Mouse (Mus musculus) neural tube, embryonic 11.5 days (tissue): ENCODE results near the gene Sec24b. TPM values are rescaled to one million over a fixed set of nuclear protein-coding genes. Genes with fewer than 3 reads are reported as not detected.

Source experiments
- ATAC-seq: fragments of 200-750 bp; cut with Nextera tagmentation; 2 replicates; pipeline ENCODE4 v1.8.0; 2017; ENCODE audit warnings: moderate number of reproducible peaks, mild to moderate bottlenecking, moderate TSS enrichment, moderate library complexity; ENCODE audit not compliant: insufficient read depth, low FRiP score, low TSS enrichment
- DNase-seq: peaks from one replicate; pipeline ENCODE4 v3.0.0-alpha.2; 2015; ENCODE audit warnings: low spot score
- H3K27ac ChIP-seq: fragments of 300-500 bp; sonication (generic); 2 replicates; pipeline ENCODE4 v1.5.1; 2014; ENCODE audit warnings: low read depth, mild to moderate bottlenecking, low read length
- H3K27me3 ChIP-seq: fragments of 300-500 bp; sonication (generic); 2 replicates; pipeline ENCODE4 v1.6.1; 2014; ENCODE audit warnings: mild to moderate bottlenecking, low read length, mixed read lengths; ENCODE audit not compliant: control insufficient read depth, insufficient read depth
- H3K36me3 ChIP-seq: fragments of 300-500 bp; sonication (generic); 2 replicates; pipeline ENCODE4 v1.6.1; 2014; ENCODE audit warnings: mild to moderate bottlenecking, low read length, moderate library complexity, mixed read lengths; ENCODE audit not compliant: control insufficient read depth, insufficient read depth
- H3K4me1 ChIP-seq: fragments of 300-500 bp; sonication (generic); 2 replicates; pipeline ENCODE4 v1.6.1; 2014; ENCODE audit warnings: low read length, mixed read lengths; ENCODE audit not compliant: control insufficient read depth, insufficient read depth
- H3K4me2 ChIP-seq: fragments of 300-500 bp; sonication (generic); 2 replicates; pipeline ENCODE4 v1.6.1; 2014; ENCODE audit warnings: low read depth, mild to moderate bottlenecking, moderate library complexity
- H3K4me3 ChIP-seq: fragments of 300-500 bp; sonication (generic); 2 replicates; pipeline ENCODE4 v1.5.1; 2014; ENCODE audit warnings: low read depth, low read length
- H3K9ac ChIP-seq: fragments of 300-500 bp; sonication (generic); 2 replicates; pipeline ENCODE4 v1.6.1; 2014; ENCODE audit warnings: mild to moderate bottlenecking, low read length
- H3K9me3 ChIP-seq: fragments of 300-500 bp; sonication (generic); 2 replicates; pipeline ENCODE4 v1.6.1; 2016; ENCODE audit warnings: low read length; ENCODE audit not compliant: control insufficient read depth
- WGBS: fragments of 180-500 bp; shearing (Covaris S2); extraction: QIAGEN DNeasy Blood & Tissue Kit; methylation state at CpG from one replicate; pipeline ENCODE4 v1.1.7; 2014; 5-methylcytosine and 5-hydroxymethylcytosine counted together
- polyA plus RNA-seq: library from polyadenylated mRNA; unstranded; fragments of >200 nt; fragmentation: Nextera tagmentation; extraction: Ambion mirVana; gene quantifications from 2 replicates; pipeline ENCODE4 v1.2.1, GENCODE M21; 2014

Gene Sec24b
- polyA plus RNA-seq, 1 experiment from 2014 or later, result 35.6 TPM

- Histone ChIP-seq H3K9me3 (no peaks in the 10 kb centered on the region), H3K4me3 (no peak overlapping the region), H3K36me3 (no peaks in the 10 kb centered on the region), H3K9ac (no peak overlapping the region), H3K4me2 (no peak overlapping the region), H3K4me1 (no peaks in the 10 kb centered on the region), H3K27ac (no peak overlapping the region), H3K27me3 (no peaks in the 10 kb centered on the region)
- 75% methylated on average over 2 of the region's 2 CpGs for WGBS
- ATAC-seq (no peak), DNase-seq (no peak)
These were observed 22.0 kb upstream of the Sec24b start for GRCm38 (mm10) chr3:130083312-130083711.

- WGBS, result 79% methylated on average over 6 of the region's 6 CpGs
These were observed 19.3 kb upstream of the Sec24b start for GRCm38 (mm10) chr3:130080666-130081065.

GRCm38 (mm10) chr3:130079794-130080193, 18.4 kb upstream of the Sec24b start:
- no peak overlapping the region for H3K4me2 ChIP-seq
- no peaks in the 10 kb centered on the region for H3K9me3 ChIP-seq
- H3K4me3 ChIP-seq, result no peak overlapping the region
- no peaks in the 10 kb centered on the region for H3K4me1 ChIP-seq
- WGBS, result 14% methylated on average over 1 of the region's 1 CpGs
- H3K27ac ChIP-seq, result no peak overlapping the region
- H3K36me3 ChIP-seq, result no peaks in the 10 kb centered on the region
- no peak overlapping the region for H3K9ac ChIP-seq
- ATAC-seq (no peak), DNase-seq (peak; percentile 61)
- H3K27me3 ChIP-seq, result no peaks in the 10 kb centered on the region

More at GRCm38 (mm10) chr3:130080666-130081065, 19.3 kb upstream of the Sec24b start:
- Histone ChIP-seq H3K27ac (no peak overlapping the region), H3K9ac (no peak overlapping the region), H3K27me3 (no peaks in the 10 kb centered on the region), H3K9me3 (no peaks in the 10 kb centered on the region), H3K4me2 (no peak overlapping the region), H3K4me3 (no peak overlapping the region), H3K4me1 (no peaks in the 10 kb centered on the region), H3K36me3 (no peaks in the 10 kb centered on the region)
- DNase-seq (no peak), ATAC-seq (no peak)

- 91% methylated on average over 9 of the region's 9 CpGs for WGBS
These were observed 15.9 kb upstream of the Sec24b start for GRCm38 (mm10) chr3:130077291-130077690.

GRCm38 (mm10) chr3:130075746-130076145, 14.4 kb upstream of the Sec24b start:
- H3K4me2 ChIP-seq, result no peak overlapping the region
- no peak overlapping the region for H3K4me3 ChIP-seq
- H3K9ac ChIP-seq, result no peak overlapping the region
- H3K36me3 ChIP-seq, result no peaks in the 10 kb centered on the region
- no peak overlapping the region for H3K27ac ChIP-seq
- H3K4me1 ChIP-seq, result peaks cover 4% of the 10 kb centered on the region; the same call in 1 of the 2 replicates
- DNase-seq, result no peak
- 84% methylated on average over 1 of the region's 1 CpGs for WGBS
- no peak for ATAC-seq
- no peaks in the 10 kb centered on the region for H3K27me3 ChIP-seq
- H3K9me3 ChIP-seq, result no peaks in the 10 kb centered on the region

More at GRCm38 (mm10) chr3:130077291-130077690, 15.9 kb upstream of the Sec24b start:
- Histone ChIP-seq H3K9me3 (no peaks in the 10 kb centered on the region), H3K4me3 (no peak overlapping the region), H3K9ac (no peak overlapping the region), H3K4me2 (no peak overlapping the region), H3K4me1 (peaks cover 4% of the 10 kb centered on the region; the same call in 1 of the 2 replicates), H3K27ac (no peak overlapping the region), H3K27me3 (no peaks in the 10 kb centered on the region), H3K36me3 (no peaks in the 10 kb centered on the region)
- ATAC-seq (no peak), DNase-seq (no peak)

- no peaks in the 10 kb centered on the region for H3K36me3 ChIP-seq
- ATAC-seq (peak; percentile 55; the same call in 1 of the 2 replicates), DNase-seq (peak; percentile 35)
- peaks cover 4% of the 10 kb centered on the region; the same call in 1 of the 2 replicates for H3K4me1 ChIP-seq
- no peak overlapping the region for H3K4me3 ChIP-seq
- H3K27me3 ChIP-seq, result no peaks in the 10 kb centered on the region
- H3K9me3 ChIP-seq, result no peaks in the 10 kb centered on the region
- no peak overlapping the region for H3K27ac ChIP-seq
- H3K4me2 ChIP-seq, result no peak overlapping the region
- WGBS, result 35% methylated on average over 10 of the region's 10 CpGs
- H3K9ac ChIP-seq, result no peak overlapping the region
These were observed 11.7 kb upstream of the Sec24b start for GRCm38 (mm10) chr3:130073085-130073484.

DNA sequence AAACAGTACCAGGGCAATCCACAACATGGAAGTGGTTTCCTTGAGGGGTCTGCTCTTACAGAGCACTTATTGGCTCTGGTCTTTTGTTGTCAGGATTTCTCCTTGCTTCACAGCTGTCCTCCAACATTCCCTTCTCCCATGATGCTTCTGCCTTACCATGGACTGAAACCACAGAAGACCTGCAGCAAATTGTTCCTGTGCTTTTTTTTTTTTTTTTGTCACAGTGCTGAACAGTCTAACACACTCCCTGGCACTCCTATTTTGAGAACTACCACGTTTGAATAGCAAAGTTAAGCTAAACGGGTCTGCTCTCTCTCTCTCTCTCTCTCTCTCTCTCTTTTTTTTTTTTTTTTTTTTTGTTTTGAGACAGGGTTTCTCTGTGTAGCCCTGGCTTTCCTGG, 10.6 kb upstream of the Sec24b start:
- H3K4me3 ChIP-seq, result no peak overlapping the region
- H3K9ac ChIP-seq, result no peak overlapping the region
- H3K9me3 ChIP-seq, result no peaks in the 10 kb centered on the region
- ATAC-seq (no peak), DNase-seq (no peak)
- 86% methylated on average over 2 of the region's 2 CpGs for WGBS
- H3K36me3 ChIP-seq, result no peaks in the 10 kb centered on the region
- peaks cover 4% of the 10 kb centered on the region; the same call in 1 of the 2 replicates for H3K4me1 ChIP-seq
- H3K27ac ChIP-seq, result no peak overlapping the region
- no peak overlapping the region for H3K4me2 ChIP-seq
- H3K27me3 ChIP-seq, result no peaks in the 10 kb centered on the region

DNA sequence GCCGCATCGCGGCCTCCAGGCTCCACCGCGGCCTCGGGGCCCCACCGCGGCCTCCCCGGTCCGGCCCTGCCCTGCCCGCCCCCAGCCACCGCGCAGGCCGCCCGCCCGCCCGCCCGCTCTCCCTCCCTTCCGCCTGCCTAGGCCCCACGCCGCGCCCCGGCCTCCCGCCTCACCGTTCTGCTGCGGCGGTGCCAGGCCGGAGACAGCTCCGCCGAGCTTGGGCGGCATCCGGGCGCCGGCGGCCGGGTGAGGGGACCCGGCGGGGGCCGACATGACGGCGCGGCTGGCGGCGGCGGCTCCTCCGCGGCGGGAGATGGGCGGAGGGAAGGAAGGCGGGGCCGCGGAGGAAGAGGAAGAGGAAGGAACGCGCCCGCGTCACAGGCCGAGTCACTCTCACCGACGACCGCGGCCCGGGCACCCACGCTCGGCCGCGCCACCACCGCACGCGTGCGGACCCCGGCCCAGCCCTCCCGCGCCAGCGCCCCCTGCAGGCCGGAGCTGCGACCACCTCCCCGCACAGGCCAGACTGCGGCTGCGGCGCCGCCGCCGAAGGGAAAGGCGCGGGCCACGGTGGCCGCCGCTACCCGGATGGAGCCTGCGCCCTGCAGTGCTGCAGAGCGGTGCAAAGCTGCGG, 840 bp downstream of the Sec24b start:
- Histone ChIP-seq H3K27me3 (no peaks in the 10 kb centered on the region), H3K4me3 (peak overlapping the region; percentile 94), H3K9me3 (no peaks in the 10 kb centered on the region), H3K4me1 (peaks cover 16% of the 10 kb centered on the region; the same call in 1 of the 2 replicates), H3K27ac (peak overlapping the region; percentile 93), H3K9ac (peak overlapping the region; percentile 95), H3K4me2 (peak overlapping the region; percentile 66), H3K36me3 (no peaks in the 10 kb centered on the region)
- under 1% methylated on average over 37 of the region's 92 CpGs for WGBS
- peak; percentile 97 for ATAC-seq
- DNase-seq, result peak; percentile 92

DNA sequence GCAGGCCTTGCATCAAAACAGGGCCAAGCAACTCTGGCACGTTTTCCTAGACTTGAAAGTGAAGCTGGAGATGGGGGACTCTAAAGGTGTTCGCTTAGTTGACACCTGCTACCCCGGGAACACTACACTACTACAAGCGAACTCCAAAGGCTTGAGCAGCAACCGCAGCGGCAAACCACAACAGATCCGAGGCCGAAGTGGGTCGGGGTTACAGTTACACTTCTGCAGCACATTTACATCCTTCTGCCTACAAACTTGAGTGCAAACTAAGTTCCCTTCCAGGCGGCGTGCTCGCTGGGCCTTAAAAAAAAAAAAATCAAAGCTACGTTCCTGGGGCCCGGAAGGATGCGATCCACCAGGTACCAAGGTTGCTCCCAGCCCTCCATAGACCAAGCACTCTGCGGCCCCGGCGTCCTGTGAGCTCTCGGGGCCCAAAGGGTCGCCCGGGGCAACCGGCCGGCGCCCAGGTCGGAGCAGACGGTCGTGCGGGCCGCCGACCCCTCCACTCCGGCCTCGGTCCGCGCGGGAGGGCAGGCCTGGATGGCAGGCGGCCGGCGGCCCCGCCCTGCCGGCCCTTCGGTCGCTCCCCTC, 1.5 kb downstream of the Sec24b start:
- H3K9me3 ChIP-seq, result no peaks in the 10 kb centered on the region
- ATAC-seq (peak; percentile 43), DNase-seq (peak; percentile 55)
- peak overlapping the region; percentile 95 for H3K9ac ChIP-seq
- H3K27ac ChIP-seq, result peak overlapping the region; percentile 93
- peak overlapping the region; percentile 94 for H3K4me3 ChIP-seq
- peaks cover 16% of the 10 kb centered on the region; the same call in 1 of the 2 replicates for H3K4me1 ChIP-seq
- H3K4me2 ChIP-seq, result peak overlapping the region; percentile 66
- WGBS, result 2% methylated on average over 42 of the region's 42 CpGs
- H3K27me3 ChIP-seq, result no peaks in the 10 kb centered on the region
- H3K36me3 ChIP-seq, result no peaks in the 10 kb centered on the region
